Mouse (Mus musculus) adrenal gland (tissue): ENCODE results near the gene App.

Source experiments
- intact Hi-C: fragments of 180-260 bp; cut with DNase I; formaldehyde crosslinking; loops from one replicate; pipeline ENCODE4 v1.15.1; 2025

Gene App

GRCm38 (mm10) chr16:85152457-85152856, 21.1 kb downstream of the App start:
- intact Hi-C loops: no loop called here

GRCm38 (mm10) chr16:85151681-85152080, 21.9 kb downstream of the App start:
- intact Hi-C loops: no loop called here

GRCm38 (mm10) chr16:85150902-85151301, 22.7 kb downstream of the App start:
- intact Hi-C loops: no loop called here

- intact Hi-C loops: no loop called here
Measured at GRCm38 (mm10) chr16:85149509-85149871, 24.1 kb downstream of the App start.

GRCm38 (mm10) chr16:85148615-85149508, 24.7 kb downstream of the App start:
- intact Hi-C loops: no loop called here

- intact Hi-C loops: no loop called here
Measured at GRCm38 (mm10) chr16:85147440-85147839, 26.1 kb downstream of the App start.

- intact Hi-C loops: no loop called here
Measured at GRCm38 (mm10) chr16:85145771-85146178, 27.8 kb downstream of the App start.

GRCm38 (mm10) chr16:85145369-85145768, 28.2 kb downstream of the App start:
- intact Hi-C loops: no loop called here

GRCm38 (mm10) chr16:85144401-85144800, 29.2 kb downstream of the App start:
- intact Hi-C loops: no loop called here

- intact Hi-C loops: no loop called here
Measured at GRCm38 (mm10) chr16:85143863-85144262, 29.7 kb downstream of the App start.

- intact Hi-C loops: no loop called here
Measured at GRCm38 (mm10) chr16:85143188-85143587, 30.4 kb downstream of the App start.

GRCm38 (mm10) chr16:85141404-85141803, 32.2 kb downstream of the App start:
- intact Hi-C loops: no loop called here

GRCm38 (mm10) chr16:85139178-85139604, 34.4 kb downstream of the App start:
- intact Hi-C loops: no loop called here

- intact Hi-C loops: no loop called here
Measured at GRCm38 (mm10) chr16:85137348-85137747, 36.2 kb downstream of the App start.

- intact Hi-C loops: no loop called here
Measured at GRCm38 (mm10) chr16:85136046-85136445, 37.5 kb downstream of the App start.

- intact Hi-C loops: loop anchor here (5.0 kb wide), 2 partner anchors 39 to 41 kb away; partner anchors contain the start of gene App
Measured at GRCm38 (mm10) chr16:85133468-85133881, 40.1 kb downstream of the App start.

GRCm38 (mm10) chr16:85133057-85133456, 40.5 kb downstream of the App start:
- intact Hi-C loops: loop anchor here (5.0 kb wide), 2 partner anchors 39 to 41 kb away; partner anchors contain the start of gene App

GRCm38 (mm10) chr16:85132182-85132581, 41.4 kb downstream of the App start:
- intact Hi-C loops: loop anchor here (5.0 kb wide), 2 partner anchors 40 kb away; partner anchors contain the start of gene App

- intact Hi-C loops: loop anchor here (5.0 kb wide), 2 partner anchors 39 to 41 kb away; partner anchors contain the start of gene App
Measured at GRCm38 (mm10) chr16:85130861-85131556, 42.6 kb downstream of the App start.

GRCm38 (mm10) chr16:85128693-85129657, 44.6 kb downstream of the App start:
- intact Hi-C loops: no loop called here

- intact Hi-C loops: no loop called here
Measured at GRCm38 (mm10) chr16:85128347-85128664, 45.3 kb downstream of the App start.
